Mouse (Mus musculus) intestine, postnatal 0 days (tissue): ENCODE measurements around the gene Nfix. TPM values are rescaled to one million over a fixed set of nuclear protein-coding genes. Genes with fewer than 3 reads are reported as not detected.

ENCODE experiments used
- ATAC-seq: fragments of 200-750 bp; cut with Nextera tagmentation; 2 replicates; pipeline ENCODE4 v1.8.0; 2017; ENCODE audit warnings: mild to moderate bottlenecking, moderate TSS enrichment, moderate library complexity
- H3K27ac ChIP-seq: fragments of 300-500 bp; sonication (generic); 2 replicates; pipeline ENCODE4 v1.5.1; 2014; ENCODE audit warnings: mild to moderate bottlenecking, low read depth, low read length, moderate library complexity
- H3K27me3 ChIP-seq: fragments of 300-500 bp; sonication (generic); replicated peaks from 2 replicates; pipeline ENCODE4 v1.6.1; 2014; ENCODE audit warnings: low read length, mixed read lengths; ENCODE audit not compliant: control insufficient read depth, insufficient read depth
- H3K36me3 ChIP-seq: fragments of 300-500 bp; sonication (generic); 2 replicates; pipeline ENCODE4 v1.6.1; 2014; ENCODE audit warnings: mild to moderate bottlenecking, moderate library complexity; ENCODE audit not compliant: control insufficient read depth, insufficient read depth
- H3K4me1 ChIP-seq: fragments of 300-500 bp; sonication (generic); replicated peaks from 2 replicates; pipeline ENCODE4 v1.6.1; 2014; ENCODE audit warnings: antibody characterized with exemption, low read length, mixed read lengths; ENCODE audit not compliant: control insufficient read depth, insufficient read depth
- H3K4me2 ChIP-seq: fragments of 300-500 bp; sonication (generic); replicated peaks from 2 replicates; pipeline ENCODE4 v1.6.1; 2014; ENCODE audit warnings: low read depth, mild to moderate bottlenecking, moderate library complexity
- H3K4me3 ChIP-seq: fragments of 300-500 bp; sonication (generic); 2 replicates; pipeline ENCODE4 v1.5.1; 2014; ENCODE audit warnings: low read depth, low read length
- H3K9ac ChIP-seq: fragments of 300-500 bp; sonication (generic); 2 replicates; pipeline ENCODE4 v1.6.1; 2014; ENCODE audit warnings: mild to moderate bottlenecking, low read depth, low read length
- H3K9me3 ChIP-seq: fragments of 300-500 bp; sonication (generic); 2 replicates; pipeline ENCODE4 v1.6.1; 2016; ENCODE audit warnings: mixed run types; ENCODE audit not compliant: control insufficient read depth
- CTCF ChIP-seq: sonication (generic); IDR thresholded peaks from 2 replicates; pipeline ENCODE4 v1.5.1; 2016; ENCODE audit warnings: low read depth, mild to moderate bottlenecking, control low read depth, antibody characterized with exemption, moderate library complexity
- WGBS: fragments of 180-500 bp; shearing (Covaris S2); extraction: QIAGEN DNeasy Blood & Tissue Kit; methylation state at CpG from one replicate; pipeline ENCODE4 v1.1.7; 2014; 5-methylcytosine and 5-hydroxymethylcytosine counted together
- polyA plus RNA-seq: library from polyadenylated mRNA; unstranded; fragments of >200 nt; fragmentation: Nextera tagmentation; extraction: Ambion mirVana; gene quantifications from 2 replicates; pipeline ENCODE4 v1.2.1, GENCODE M21; 2015

Nfix gene
- polyA plus RNA-seq, 1 experiment from 2014 or later = 12.0 TPM

DNA sequence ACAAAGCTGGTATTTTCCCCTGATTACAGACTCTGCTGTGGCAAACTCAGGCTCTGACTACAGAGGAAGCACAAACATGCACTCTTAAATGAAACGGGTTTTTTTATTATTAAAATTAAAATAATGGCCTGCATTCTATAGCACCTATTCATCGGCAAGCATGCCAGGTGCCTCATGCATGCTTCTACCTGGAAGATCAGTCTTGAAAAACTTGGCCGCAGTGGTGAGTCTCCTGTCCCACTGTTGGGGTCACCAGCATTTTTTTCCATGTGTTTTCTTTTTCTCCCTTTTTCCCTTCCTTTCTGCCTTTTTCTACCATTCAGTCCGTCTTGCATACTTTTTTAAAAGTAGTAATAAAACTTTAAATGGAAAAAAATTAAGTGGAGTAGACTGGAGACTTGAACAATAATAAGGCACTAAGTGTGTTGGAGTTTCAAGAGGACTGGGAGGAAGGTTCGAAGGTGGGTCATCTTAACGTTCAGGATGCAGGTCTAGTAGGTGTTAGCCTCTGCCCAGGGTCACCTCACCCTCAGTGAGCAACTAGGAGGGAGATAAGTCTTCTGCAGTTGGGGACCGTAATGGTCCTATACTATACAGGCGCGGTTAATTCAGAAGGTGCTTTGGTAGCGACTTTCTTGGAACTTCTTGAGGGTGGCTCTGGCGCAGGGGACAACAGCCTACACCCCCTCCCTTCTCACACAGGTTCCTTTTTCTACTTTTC lies 16.8 kb downstream of the Nfix start:
- Histone ChIP-seq H3K4me1 (no peaks in the 10 kb centered on the region), H3K9ac (no peak overlapping the region), H3K36me3 (no peaks in the 10 kb centered on the region), H3K4me3 (no peak overlapping the region), H3K27me3 (peaks cover 79% of the 10 kb centered on the region), H3K4me2 (no peak overlapping the region), H3K27ac (no peak overlapping the region), H3K9me3 (no peaks in the 10 kb centered on the region)
- TF ChIP-seq CTCF = no peak
- no peak for ATAC-seq
- 31% methylated on average over 11 of the region's 11 CpGs for WGBS

DNA sequence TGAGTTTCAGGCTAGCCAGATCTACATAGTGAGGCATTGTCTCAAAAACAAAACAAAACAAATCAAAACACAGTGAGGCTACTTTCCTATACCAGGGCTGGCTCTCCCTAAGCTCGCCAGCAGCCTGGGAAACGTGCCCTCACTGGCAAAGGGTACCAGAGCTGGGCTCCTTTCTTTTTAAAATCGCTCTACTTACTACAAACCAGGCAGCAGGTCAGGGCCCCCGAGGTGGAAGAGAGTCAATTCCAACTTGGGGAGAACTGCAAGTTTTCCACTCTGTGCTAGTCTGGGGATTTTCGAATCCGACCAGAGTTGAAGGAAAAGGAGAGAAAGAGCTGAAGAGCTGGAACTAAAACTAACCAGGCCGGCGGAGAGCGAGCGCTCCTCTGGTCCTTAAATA lies 17.5 kb downstream of the Nfix start:
- Histone ChIP-seq H3K4me3 (no peak overlapping the region), H3K36me3 (no peaks in the 10 kb centered on the region), H3K4me1 (no peaks in the 10 kb centered on the region), H3K27me3 (peaks cover 80% of the 10 kb centered on the region), H3K9ac (no peak overlapping the region), H3K4me2 (no peak overlapping the region), H3K27ac (no peak overlapping the region), H3K9me3 (no peaks in the 10 kb centered on the region)
- ATAC-seq = no peak
- WGBS = 33% methylated on average over 10 of the region's 10 CpGs
- TF ChIP-seq CTCF = no peak

DNA sequence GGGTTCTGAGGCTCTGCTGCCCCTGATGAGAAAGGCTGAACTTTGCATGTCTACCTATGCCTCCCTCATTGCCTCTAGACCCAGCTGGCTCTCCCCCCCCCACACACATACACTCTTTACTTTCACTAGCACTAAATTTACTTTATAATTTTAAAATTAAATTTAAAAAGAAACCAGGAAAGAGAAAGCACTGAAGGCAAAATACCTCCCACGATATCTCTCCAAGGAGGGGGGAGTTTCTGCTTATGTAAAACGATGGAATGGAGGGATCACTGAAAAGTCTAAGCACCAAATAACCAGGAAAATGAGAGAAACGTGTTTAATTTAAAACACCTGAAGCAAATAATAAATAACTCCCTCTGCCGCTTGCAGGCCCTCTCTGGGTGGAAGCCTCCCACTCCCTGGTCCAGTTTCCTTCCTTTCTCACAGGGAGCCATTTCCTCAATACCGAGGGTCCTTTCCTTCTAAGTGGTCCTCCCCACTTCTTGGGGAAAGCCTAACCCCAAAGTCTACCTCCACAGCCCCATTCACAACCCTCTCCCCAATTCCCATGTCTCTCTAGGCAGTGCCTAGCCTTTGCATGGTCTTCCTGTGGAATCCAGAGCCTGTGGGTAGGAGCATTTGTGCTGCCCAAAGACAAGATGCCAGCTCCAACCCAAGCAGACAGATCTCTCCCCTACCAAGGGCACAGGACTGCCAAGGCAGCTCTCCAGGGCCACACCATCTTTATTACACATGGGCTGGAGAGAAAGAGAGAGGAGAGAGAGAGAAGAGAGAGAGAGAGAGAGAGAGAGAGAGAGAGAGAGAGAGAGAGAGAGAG lies 18.2 kb downstream of the Nfix start:
- H3K9ac ChIP-seq = no peak overlapping the region
- no peak overlapping the region for H3K4me3 ChIP-seq
- no peak overlapping the region for H3K27ac ChIP-seq
- no peak overlapping the region for H3K4me2 ChIP-seq
- TF ChIP-seq CTCF = no peak
- no peaks in the 10 kb centered on the region for H3K36me3 ChIP-seq
- H3K9me3 ChIP-seq = no peaks in the 10 kb centered on the region
- 27% methylated on average over 5 of the region's 5 CpGs for WGBS
- H3K27me3 ChIP-seq = peaks cover 77% of the 10 kb centered on the region
- H3K4me1 ChIP-seq = no peaks in the 10 kb centered on the region
- ATAC-seq = no peak

DNA sequence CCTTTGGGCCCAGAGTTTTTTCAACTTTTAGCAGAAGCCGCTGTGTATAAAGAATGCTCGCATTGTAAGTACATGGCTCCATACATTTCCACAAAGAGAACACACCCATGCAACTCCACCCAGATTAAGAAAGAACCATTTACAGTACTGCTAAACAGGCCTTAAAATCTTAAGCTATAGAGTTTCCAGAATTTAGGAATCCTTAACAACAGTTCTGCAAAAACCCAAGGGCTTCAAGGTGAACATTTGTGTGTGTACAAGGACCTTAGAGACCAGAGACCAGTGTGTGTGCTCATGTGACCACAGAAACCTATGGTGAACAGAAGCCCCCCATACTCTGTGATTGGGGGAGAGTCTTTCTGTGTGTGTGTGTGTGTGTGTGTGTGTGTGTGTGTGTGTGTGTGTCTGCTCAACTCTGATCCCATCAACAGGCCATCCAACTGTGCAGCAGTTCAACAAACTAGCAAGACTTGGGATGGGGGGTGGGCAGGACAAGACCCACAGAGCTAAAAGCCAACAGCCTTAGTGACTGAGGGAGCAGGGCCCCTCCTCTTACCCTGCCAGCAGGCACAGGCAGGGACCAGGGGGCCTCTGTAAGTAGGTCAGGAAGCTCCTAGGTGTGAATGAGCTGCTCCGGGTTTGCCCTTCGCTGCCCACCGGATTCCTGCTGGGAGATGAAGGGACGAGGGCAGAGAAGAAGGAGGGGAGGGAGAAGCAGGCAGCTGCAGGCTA lies 19.0 kb downstream of the Nfix start:
- H3K4me2 ChIP-seq = no peak overlapping the region
- no peak for TF ChIP-seq CTCF
- H3K36me3 ChIP-seq = no peaks in the 10 kb centered on the region
- H3K27me3 ChIP-seq = peaks cover 77% of the 10 kb centered on the region
- no peaks in the 10 kb centered on the region for H3K9me3 ChIP-seq
- no peak overlapping the region for H3K9ac ChIP-seq
- no peak overlapping the region for H3K4me3 ChIP-seq
- H3K4me1 ChIP-seq = no peaks in the 10 kb centered on the region
- WGBS = 44% methylated on average over 6 of the region's 6 CpGs
- no peak overlapping the region for H3K27ac ChIP-seq
- ATAC-seq = no peak

DNA sequence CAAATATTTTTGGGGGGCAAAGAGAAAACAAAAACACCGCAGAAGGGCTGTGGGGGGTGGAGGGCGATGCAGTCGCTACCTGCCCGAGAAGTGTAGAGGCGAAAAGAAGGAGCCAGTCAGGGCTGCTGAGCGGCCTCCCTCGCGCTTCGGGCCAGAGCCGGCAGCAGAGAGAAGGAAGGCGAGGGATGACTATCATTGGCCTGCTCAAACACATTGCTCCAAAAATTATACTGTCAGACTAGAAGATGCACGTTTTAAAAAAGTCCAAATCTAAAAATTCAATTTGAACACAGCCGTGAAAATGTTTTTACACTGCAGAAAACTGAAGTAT lies 20.0 kb downstream of the Nfix start:
- H3K4me1 ChIP-seq = 0 out of 2 replicates have a peak, but pooled peaks cover 5% of the 10 kb centered on the region
- no peak overlapping the region for H3K9ac ChIP-seq
- no peak for TF ChIP-seq CTCF
- H3K27ac ChIP-seq = no peak overlapping the region
- H3K27me3 ChIP-seq = peaks cover 79% of the 10 kb centered on the region
- WGBS = 31% methylated on average over 13 of the region's 13 CpGs
- H3K36me3 ChIP-seq = no peaks in the 10 kb centered on the region
- no peaks in the 10 kb centered on the region for H3K9me3 ChIP-seq
- H3K4me3 ChIP-seq = no peak overlapping the region
- no peak overlapping the region for H3K4me2 ChIP-seq
- ATAC-seq = no peak
